Mouse (Mus musculus): ENCODE results near the gene Med8. TPM values are rescaled to one million over a fixed set of nuclear protein-coding genes. Genes with fewer than 3 reads are reported as not detected.

The Med8 gene
- 10 to 100 TPM; 36.3 to 37.8 TPM for total RNA-seq (2021)
- long read RNA-seq, experiment 1, transcript Med8-203 (7 exons, 1,134 nt): minor isoform, 7 of 53 reads
- long read RNA-seq, experiment 1, transcript Med8-201 (7 exons, 1,145 nt): major isoform, 24 of 53 reads
- long read RNA-seq, experiment 1, partial matches to known transcripts: 16 of 53 reads
- long read RNA-seq, experiment 1, other reads (novel, unspliced or antisense): 6 of 53 reads
- long read RNA-seq, experiment 2, transcript Med8-201 (7 exons, 1,145 nt): major isoform, 27 of 52 reads
- long read RNA-seq, experiment 2, partial matches to known transcripts: 17 of 52 reads
- long read RNA-seq, experiment 2, other reads (novel, unspliced or antisense): 5 of 52 reads

- intact Hi-C loops (cut with DNase I): no loop called here
- DNase-seq: peak; percentile 80 to 84
Observed at GRCm38 (mm10) chr4:118409142-118409900, at the start of gene Med8, which contains the start of gene Szt2. Gene Med8 (plus strand): TSS chr4:118409337. Gene Szt2 (minus strand): TSS chr4:118409273.

GRCm38 (mm10) chr4:118359896-118360720, 49.0 kb upstream of the Med8 start:
- intact Hi-C loops (cut with DNase I): no loop called here
- DNase-seq: peak; percentile 64 to 70

GRCm38 (mm10) chr4:118361451-118361850, 47.7 kb upstream of the Med8 start:
- DNase-seq: no peak
- intact Hi-C loops (cut with DNase I): no loop called here

GRCm38 (mm10) chr4:118362879-118363278, 46.3 kb upstream of the Med8 start:
- intact Hi-C loops (cut with DNase I): no loop called here
- DNase-seq: no peak

- intact Hi-C loops (cut with DNase I): no loop called here
- DNase-seq: no peak
Observed at GRCm38 (mm10) chr4:118363985-118364384, 45.2 kb upstream of the Med8 start.

GRCm38 (mm10) chr4:118364641-118365040, 44.5 kb upstream of the Med8 start:
- DNase-seq: no peak
- intact Hi-C loops (cut with DNase I): no loop called here

GRCm38 (mm10) chr4:118365991-118366390, 43.1 kb upstream of the Med8 start:
- intact Hi-C loops (cut with DNase I): no loop called here
- no peak for DNase-seq

- intact Hi-C loops (cut with DNase I): no loop called here
- DNase-seq: no peak
Observed at GRCm38 (mm10) chr4:118367551-118367950, 41.6 kb upstream of the Med8 start.

GRCm38 (mm10) chr4:118368616-118369015, 40.5 kb upstream of the Med8 start:
- intact Hi-C loops (cut with DNase I): no loop called here
- DNase-seq: no peak

- intact Hi-C loops (cut with DNase I): no loop called here
- no peak for DNase-seq
Observed at GRCm38 (mm10) chr4:118371822-118372221, 37.3 kb upstream of the Med8 start.

GRCm38 (mm10) chr4:118375999-118376398, 33.1 kb upstream of the Med8 start:
- DNase-seq: no peak
- intact Hi-C loops (cut with DNase I): no loop called here

- intact Hi-C loops (cut with DNase I): no loop called here
- DNase-seq: no peak
Observed at GRCm38 (mm10) chr4:118383271-118383670, 25.9 kb upstream of the Med8 start.

- intact Hi-C loops (cut with DNase I): no loop called here
- DNase-seq: no peak
Observed at GRCm38 (mm10) chr4:118387316-118387715, 21.8 kb upstream of the Med8 start.

GRCm38 (mm10) chr4:118390146-118390545, 19.0 kb upstream of the Med8 start:
- intact Hi-C loops (cut with DNase I): no loop called here
- no peak for DNase-seq

GRCm38 (mm10) chr4:118394505-118394904, 14.6 kb upstream of the Med8 start:
- DNase-seq: no peak
- intact Hi-C loops (cut with DNase I): no loop called here

- intact Hi-C loops (cut with DNase I): no loop called here
Observed at GRCm38 (mm10) chr4:118395289-118395688, 13.8 kb upstream of the Med8 start.

GRCm38 (mm10) chr4:118396433-118396832, 12.7 kb upstream of the Med8 start:
- DNase-seq: no peak
- intact Hi-C loops (cut with DNase I): no loop called here

More at GRCm38 (mm10) chr4:118395289-118395688, 13.8 kb upstream of the Med8 start:
- no peak for DNase-seq

GRCm38 (mm10) chr4:118398400-118398799, 10.7 kb upstream of the Med8 start:
- intact Hi-C loops (cut with DNase I): no loop called here

GRCm38 (mm10) chr4:118401421-118401820, 7.7 kb upstream of the Med8 start:
- intact Hi-C loops (cut with DNase I): no loop called here
- no peak for DNase-seq

More at GRCm38 (mm10) chr4:118398400-118398799, 10.7 kb upstream of the Med8 start:
- DNase-seq: no peak

- no peak for DNase-seq
- intact Hi-C loops (cut with DNase I): no loop called here
Observed at GRCm38 (mm10) chr4:118401918-118402317, 7.2 kb upstream of the Med8 start.

GRCm38 (mm10) chr4:118402701-118403100, 6.4 kb upstream of the Med8 start:
- no peak for DNase-seq
- intact Hi-C loops (cut with DNase I): no loop called here
